Mouse (Mus musculus) megakaryocyte, embryonic 14.5 days (primary cell): Measurements from ENCODE around the gene Lama2.

Experiments used
- FLI1 ChIP-seq: IDR thresholded peaks from 2 replicates; pipeline ENCODE4 v1.6.1; 2012; ENCODE audit warnings: low read length, inconsistent platforms, mixed read lengths
- GATA1 ChIP-seq: IDR thresholded peaks from 3 replicates; pipeline ENCODE4 v1.6.1; 2012; ENCODE audit warnings: mixed read lengths, low read length, inconsistent platforms, borderline replicate concordance

GRCm38 (mm10) chr10:27264713-27265112, 354.8 kb downstream of the Lama2 start:
- no peak for TF ChIP-seq GATA1
- no peak for TF ChIP-seq FLI1
